Mouse (Mus musculus) C2C12 (cell line): ENCODE measurements at regions not wholly inside any gene's neighbourhood (a gene's known extent, or its start where the extent isn't known, plus 50 kb on each side); places are given as distances from the start of the nearest gene placed in this dataset.

ENCODE experiments used
- H3K27me3 ChIP-seq: one replicate; pipeline ENCODE4 v1.6.1; 2011; ENCODE audit not compliant: control insufficient read depth, insufficient read depth, insufficient read length
- H3K36me3 ChIP-seq: one replicate; pipeline ENCODE4 v1.6.1; 2011; ENCODE audit not compliant: control insufficient read depth, insufficient read depth
- H3K4me3 ChIP-seq: one replicate; pipeline ENCODE4 v1.5.1; 2011; ENCODE audit warnings: mild to moderate bottlenecking, control low read depth; ENCODE audit not compliant: poor library complexity, insufficient read depth, severe bottlenecking
- H3K79me2 ChIP-seq: one replicate; pipeline ENCODE4 v1.6.1; 2011; ENCODE audit not compliant: control insufficient read depth, insufficient read depth
- H3K79me3 ChIP-seq: one replicate; pipeline ENCODE4 v1.6.1; 2011; ENCODE audit warnings: low read depth, control low read depth
- H3ac ChIP-seq: one replicate; pipeline ENCODE3; 2011; ENCODE audit warnings: low read depth; ENCODE audit not compliant: control insufficient read depth, insufficient read length
- CEBPB ChIP-seq: IDR thresholded peaks from one replicate; pipeline ENCODE4 v1.6.1; 2011; ENCODE audit warnings: low read depth, mild to moderate bottlenecking, control low read depth, moderate library complexity
- CTCF ChIP-seq: IDR thresholded peaks from one replicate; pipeline ENCODE4 v1.5.1; 2011; ENCODE audit not compliant: control insufficient read depth, insufficient read depth, insufficient read length
- FOSL1 ChIP-seq: IDR thresholded peaks from one replicate; pipeline ENCODE4 v1.8.0; 2011; ENCODE audit warnings: mild to moderate bottlenecking, low read length; ENCODE audit not compliant: poor library complexity, insufficient read depth, severe bottlenecking
- MAX ChIP-seq: IDR thresholded peaks from one replicate; pipeline ENCODE4 v1.6.1; 2011; ENCODE audit warnings: mild to moderate bottlenecking, control low read depth
- MYOD1 ChIP-seq: IDR thresholded peaks from one replicate; pipeline ENCODE4 v1.6.1; 2011; ENCODE audit warnings: low read depth; ENCODE audit not compliant: control insufficient read depth, insufficient read length
- MYOG ChIP-seq: IDR thresholded peaks from one replicate; pipeline ENCODE4 v1.6.1; 2011; ENCODE audit not compliant: control insufficient read depth, insufficient read length; ENCODE audit errors: extremely low read depth
- USF1 ChIP-seq: IDR thresholded peaks from one replicate; pipeline ENCODE4 v1.6.1; 2011; ENCODE audit warnings: low read depth, mild to moderate bottlenecking, control low read depth, moderate library complexity

DNA sequence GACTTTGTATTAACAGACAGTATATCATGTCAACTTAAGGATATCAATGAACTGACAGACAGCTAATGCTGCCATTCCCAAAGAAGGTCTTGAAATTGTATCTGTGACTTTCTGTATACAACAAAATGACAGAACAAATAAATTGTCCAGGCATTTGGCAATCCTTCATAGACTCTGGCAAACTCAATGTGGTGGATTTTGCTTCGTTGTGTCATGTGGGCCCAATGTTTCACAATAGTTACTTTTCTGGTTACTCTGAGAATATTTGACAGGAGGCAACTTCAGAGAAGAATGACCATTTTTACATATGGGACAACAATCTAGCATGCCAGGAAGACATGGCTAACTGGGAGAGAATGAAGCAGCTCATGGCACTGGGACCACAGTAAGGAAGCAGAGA is 585.9 kb downstream of the Lmo4 start:
- H3K79me2 ChIP-seq = no peaks in the 10 kb centered on the region
- no peaks in the 10 kb centered on the region for H3K36me3 ChIP-seq
- TF ChIP-seq FOSL1 = no peak
- TF ChIP-seq CTCF = no peak
- no peak for TF ChIP-seq CEBPB
- TF ChIP-seq MYOG = no peak
- TF ChIP-seq MYOD1 = no peak
- no peaks in the 10 kb centered on the region for H3K79me3 ChIP-seq
- H3K27me3 ChIP-seq = no peaks in the 10 kb centered on the region
- H3ac ChIP-seq = no peak overlapping the region
- no peak overlapping the region for H3K4me3 ChIP-seq

DNA sequence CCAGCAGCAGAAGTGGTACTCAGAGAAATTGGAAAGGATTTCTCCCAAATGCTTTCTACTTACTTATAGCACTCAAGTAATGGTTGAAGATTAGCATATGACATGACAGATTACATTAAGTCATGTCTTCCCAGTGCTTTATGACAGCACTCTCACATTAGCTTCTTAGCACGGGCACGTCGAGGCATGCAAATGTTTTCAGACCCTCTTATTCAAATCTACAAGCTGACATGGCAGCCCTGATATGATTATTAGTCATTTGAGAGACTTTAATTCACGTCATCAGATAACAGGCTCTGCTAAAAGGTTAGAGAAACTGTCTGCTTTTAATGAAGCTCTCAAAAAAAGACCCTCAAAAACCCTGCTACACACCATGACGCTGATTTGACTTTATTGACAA is 590.1 kb downstream of the Lmo4 start:
- no peak for TF ChIP-seq CEBPB
- no peak for TF ChIP-seq MYOD1
- TF ChIP-seq FOSL1 = no peak
- TF ChIP-seq USF1 = no peak
- no peak for TF ChIP-seq MAX
- TF ChIP-seq MYOG = no peak
- no peak for TF ChIP-seq CTCF

DNA sequence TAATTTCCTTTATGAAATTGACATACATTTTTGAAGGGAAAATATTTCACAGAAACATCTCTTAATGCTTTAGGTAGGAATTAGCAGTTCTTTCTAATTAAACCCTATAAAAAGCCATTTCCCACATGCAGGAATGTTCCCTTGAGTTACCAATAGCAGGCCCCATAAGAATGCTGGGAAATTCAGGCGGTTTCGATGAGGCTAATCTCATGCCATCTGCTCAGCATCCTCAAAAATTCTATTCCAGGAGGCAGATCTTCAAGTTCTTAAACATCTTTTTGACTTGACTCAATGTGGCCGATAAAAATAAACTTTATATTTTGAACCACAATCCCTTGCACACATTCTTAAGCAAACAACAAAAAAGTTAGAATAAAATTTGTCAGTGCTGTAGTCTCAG is 591.0 kb downstream of the Lmo4 start:
- H3K79me3 ChIP-seq = no peaks in the 10 kb centered on the region
- no peaks in the 10 kb centered on the region for H3K36me3 ChIP-seq
- TF ChIP-seq CEBPB (no peak), CTCF (no peak), USF1 (no peak), FOSL1 (no peak), MYOG (no peak), MYOD1 (no peak), MAX (no peak)
- H3K27me3 ChIP-seq = no peaks in the 10 kb centered on the region
- no peak overlapping the region for H3K4me3 ChIP-seq
- no peak overlapping the region for H3ac ChIP-seq
- no peaks in the 10 kb centered on the region for H3K79me2 ChIP-seq

More for the DNA sequence above, 590.1 kb downstream of the Lmo4 start:
- Histone ChIP-seq H3K27me3 (no peaks in the 10 kb centered on the region), H3K36me3 (no peaks in the 10 kb centered on the region), H3K79me3 (no peaks in the 10 kb centered on the region), H3ac (no peak overlapping the region), H3K79me2 (no peaks in the 10 kb centered on the region), H3K4me3 (no peak overlapping the region)

DNA sequence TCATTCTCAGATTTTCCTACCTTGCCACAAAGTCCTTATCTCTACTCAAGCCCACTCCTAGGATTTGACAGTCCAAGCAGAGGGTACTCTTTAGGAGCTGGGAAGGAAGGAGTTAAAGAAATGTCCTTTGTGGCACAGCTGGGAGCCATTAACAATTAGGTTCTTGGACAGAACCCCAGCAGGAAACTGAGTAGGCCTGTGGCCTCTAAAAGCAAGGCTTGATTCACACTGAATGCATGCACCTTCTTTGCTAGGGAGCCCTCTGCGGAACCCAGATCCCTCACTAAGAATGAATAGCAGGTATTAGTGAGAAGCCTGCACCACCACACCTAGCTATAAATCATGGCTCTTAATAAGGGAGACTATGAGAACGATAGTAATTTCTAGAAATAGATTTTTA is 595.3 kb downstream of the Lmo4 start:
- Histone ChIP-seq H3K36me3 (no peaks in the 10 kb centered on the region), H3K4me3 (no peak overlapping the region), H3K27me3 (no peaks in the 10 kb centered on the region), H3K79me3 (no peaks in the 10 kb centered on the region), H3K79me2 (no peaks in the 10 kb centered on the region), H3ac (no peak overlapping the region)
- TF ChIP-seq FOSL1 (no peak), MYOD1 (no peak)

DNA sequence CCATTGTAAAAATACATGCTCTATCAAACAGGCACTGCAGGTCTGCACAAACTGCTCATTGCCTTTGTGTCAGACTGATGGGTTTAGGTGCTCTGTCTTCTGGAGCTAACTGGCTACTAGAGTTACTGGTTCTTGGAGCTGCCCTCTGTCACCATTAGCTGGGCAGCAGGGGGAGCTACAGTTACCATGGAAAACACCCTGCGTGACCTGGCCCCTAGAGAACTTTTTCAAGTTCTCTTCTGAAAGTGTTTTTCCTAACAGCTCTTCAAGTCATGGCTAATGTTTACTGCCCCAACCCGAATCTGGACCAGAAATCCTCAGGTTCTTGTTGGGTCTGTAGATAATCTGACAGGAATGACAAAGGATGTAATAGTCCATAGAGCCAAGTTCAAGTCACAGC is 605.9 kb downstream of the Lmo4 start:
- Histone ChIP-seq H3K36me3 (no peaks in the 10 kb centered on the region), H3K27me3 (no peaks in the 10 kb centered on the region), H3ac (no peak overlapping the region), H3K79me3 (no peaks in the 10 kb centered on the region), H3K79me2 (no peaks in the 10 kb centered on the region), H3K4me3 (no peak overlapping the region)
- TF ChIP-seq USF1 = no peak
- TF ChIP-seq CTCF = no peak
- no peak for TF ChIP-seq MAX
- no peak for TF ChIP-seq CEBPB
- no peak for TF ChIP-seq FOSL1
- TF ChIP-seq MYOG = no peak
- no peak for TF ChIP-seq MYOD1

DNA sequence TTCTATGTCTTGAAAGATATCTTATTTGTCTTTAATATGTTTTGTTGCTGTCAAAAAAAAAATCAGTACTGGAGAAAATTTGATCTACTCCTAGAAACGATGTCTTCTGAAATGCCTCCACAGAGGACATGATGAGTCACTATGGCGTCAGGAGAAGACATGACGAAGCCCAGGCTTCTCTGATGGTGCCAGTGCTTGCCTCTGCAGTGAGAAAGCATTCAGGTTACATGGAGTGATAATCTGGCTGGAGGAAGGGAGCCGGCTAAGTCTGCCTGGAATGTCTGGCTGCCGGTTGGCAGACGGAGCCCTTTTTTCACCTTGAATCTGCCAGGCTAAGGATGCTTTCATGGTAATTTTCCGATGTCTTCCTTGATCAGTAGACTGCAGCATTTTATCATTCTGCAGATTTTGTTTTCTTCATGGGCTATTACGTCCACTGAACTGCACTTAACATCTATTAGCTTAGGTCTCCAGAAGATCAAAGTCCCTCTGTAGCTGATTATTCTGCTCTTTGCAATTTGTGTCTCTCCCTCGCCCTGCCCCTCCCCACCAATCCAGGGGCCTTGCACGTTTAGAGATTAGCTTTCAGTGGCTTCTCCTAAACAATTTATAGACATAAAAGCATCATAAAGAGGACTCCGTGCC is 607.9 kb downstream of the Lmo4 start:
- no peak for TF ChIP-seq MYOD1
- no peak for TF ChIP-seq MAX
- TF ChIP-seq USF1 = no peak
- TF ChIP-seq CEBPB = no peak
- peak; percentile 71 for TF ChIP-seq FOSL1
- Histone ChIP-seq H3K4me3 (no peak overlapping the region), H3K27me3 (no peaks in the 10 kb centered on the region), H3K79me2 (no peaks in the 10 kb centered on the region), H3ac (no peak overlapping the region), H3K79me3 (no peaks in the 10 kb centered on the region), H3K36me3 (no peaks in the 10 kb centered on the region)
